Mouse (Mus musculus) hindlimb bud, embryonic 11.5 days (tissue): Measurements from ENCODE around the gene 1190005I06Rik.
A peak's percentile ranks its signal among the peaks of the same experiment; 100 is the strongest.

Source experiments
- DNase-seq: peaks from one replicate; pipeline ENCODE4 v3.0.0-alpha.2; 2012; ENCODE audit warnings: low read depth, low spot score; ENCODE audit errors: extremely low spot score

1190005I06Rik gene

DNA sequence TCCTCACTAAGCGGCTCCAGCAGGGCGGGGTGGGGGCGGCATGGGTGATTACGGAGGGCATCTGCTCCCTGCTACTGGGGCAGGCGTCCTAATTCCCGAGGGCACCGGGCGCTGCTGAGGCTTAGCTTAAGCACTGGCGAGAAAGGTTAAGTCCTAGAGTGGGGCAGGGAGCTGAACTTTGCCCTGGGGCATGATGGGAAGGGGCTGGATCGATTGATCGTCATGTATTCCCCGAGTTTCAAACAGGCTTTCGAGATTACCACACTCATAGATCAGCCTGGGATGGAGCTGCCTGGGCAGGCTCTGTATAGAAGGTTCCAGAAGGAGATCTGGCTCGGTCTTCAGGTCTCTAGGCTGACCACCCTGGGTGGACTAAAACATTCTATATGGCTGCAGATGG, 25.3 kb downstream of the 1190005I06Rik start:
- no peak for DNase-seq

DNA sequence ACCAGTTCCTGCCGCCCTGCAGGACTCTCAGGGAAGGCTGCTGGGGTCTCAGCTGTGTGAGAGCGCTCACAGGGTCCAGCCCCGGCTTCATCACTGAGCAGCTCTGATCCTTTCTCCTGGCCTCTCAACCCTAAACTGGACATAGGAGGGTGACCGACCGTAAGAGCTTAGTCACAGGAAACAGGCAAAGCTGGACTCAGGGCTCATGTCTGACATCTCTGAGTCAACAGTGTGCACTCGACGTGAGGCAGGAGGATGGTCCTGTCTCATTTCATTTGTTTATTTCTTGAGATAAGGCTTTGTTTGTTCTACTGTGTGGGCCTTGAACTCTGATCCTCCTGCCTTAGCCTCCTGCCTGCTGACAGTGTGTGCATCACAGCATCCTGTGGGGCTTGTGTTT, 27.0 kb downstream of the 1190005I06Rik start:
- DNase-seq: no peak

DNA sequence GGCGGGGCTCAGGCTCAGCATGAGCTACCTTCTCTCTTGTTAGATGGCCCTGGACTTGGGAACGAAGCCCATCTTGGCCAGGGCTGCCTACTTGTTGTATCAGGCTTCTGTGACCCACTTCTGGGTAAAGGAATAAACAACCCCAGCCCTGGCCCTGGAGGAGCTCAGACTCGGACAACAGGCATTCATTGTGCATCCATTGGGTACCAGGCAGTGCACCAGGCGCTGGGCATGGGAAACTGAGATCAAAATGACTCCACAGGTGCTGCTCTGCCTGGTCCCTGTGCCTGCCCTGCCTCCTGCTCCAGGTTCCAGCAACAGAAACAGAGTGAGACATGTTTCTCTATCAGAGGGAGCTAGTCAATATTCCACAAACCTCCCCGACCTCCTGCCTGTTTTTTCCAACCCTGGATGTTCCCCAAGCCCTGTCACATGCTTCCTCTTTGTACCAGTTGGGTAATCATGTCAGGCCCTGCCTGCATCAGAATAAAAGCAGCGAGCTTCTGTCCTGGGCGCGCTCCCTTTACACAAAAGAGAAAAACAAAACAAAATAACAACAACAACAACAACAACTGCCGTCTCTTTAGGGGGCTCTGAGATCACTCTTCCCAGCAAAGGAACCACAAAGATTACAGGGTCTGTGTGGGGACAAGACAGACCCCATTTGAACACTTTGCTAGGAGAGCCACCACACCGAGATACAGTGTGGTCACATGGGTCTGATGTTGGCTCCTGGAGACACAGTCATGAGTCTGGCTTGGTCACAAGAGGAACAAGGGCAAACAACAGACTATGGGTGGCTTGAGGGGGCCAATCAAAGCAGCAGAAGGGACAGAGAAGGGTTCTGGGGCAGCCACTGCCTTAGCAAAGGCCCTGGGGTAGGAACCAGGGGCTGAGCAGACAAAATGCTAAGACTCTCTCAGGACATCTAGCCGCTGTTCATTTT, 27.9 kb downstream of the 1190005I06Rik start:
- no peak for DNase-seq

DNA sequence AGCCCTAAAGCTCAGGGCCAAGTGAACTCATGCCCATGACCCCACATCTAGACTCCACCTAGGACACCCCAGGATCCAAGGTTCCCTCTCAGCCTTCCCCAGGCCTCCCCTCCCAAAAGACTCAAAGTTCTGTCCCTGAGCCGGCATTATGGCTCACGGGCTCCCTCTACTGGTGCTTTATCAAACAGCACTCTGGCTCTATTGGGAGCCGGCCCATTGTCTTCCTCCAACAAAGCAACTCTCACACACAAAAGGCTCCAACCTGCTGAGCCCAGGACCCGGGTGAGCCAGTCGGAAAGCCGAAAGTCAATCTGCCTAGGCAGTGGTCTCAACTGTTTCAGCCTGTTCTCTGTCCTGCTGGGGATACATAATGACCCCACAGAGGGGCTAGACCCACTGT, 29.3 kb downstream of the 1190005I06Rik start:
- peak; percentile 52 for DNase-seq

DNA sequence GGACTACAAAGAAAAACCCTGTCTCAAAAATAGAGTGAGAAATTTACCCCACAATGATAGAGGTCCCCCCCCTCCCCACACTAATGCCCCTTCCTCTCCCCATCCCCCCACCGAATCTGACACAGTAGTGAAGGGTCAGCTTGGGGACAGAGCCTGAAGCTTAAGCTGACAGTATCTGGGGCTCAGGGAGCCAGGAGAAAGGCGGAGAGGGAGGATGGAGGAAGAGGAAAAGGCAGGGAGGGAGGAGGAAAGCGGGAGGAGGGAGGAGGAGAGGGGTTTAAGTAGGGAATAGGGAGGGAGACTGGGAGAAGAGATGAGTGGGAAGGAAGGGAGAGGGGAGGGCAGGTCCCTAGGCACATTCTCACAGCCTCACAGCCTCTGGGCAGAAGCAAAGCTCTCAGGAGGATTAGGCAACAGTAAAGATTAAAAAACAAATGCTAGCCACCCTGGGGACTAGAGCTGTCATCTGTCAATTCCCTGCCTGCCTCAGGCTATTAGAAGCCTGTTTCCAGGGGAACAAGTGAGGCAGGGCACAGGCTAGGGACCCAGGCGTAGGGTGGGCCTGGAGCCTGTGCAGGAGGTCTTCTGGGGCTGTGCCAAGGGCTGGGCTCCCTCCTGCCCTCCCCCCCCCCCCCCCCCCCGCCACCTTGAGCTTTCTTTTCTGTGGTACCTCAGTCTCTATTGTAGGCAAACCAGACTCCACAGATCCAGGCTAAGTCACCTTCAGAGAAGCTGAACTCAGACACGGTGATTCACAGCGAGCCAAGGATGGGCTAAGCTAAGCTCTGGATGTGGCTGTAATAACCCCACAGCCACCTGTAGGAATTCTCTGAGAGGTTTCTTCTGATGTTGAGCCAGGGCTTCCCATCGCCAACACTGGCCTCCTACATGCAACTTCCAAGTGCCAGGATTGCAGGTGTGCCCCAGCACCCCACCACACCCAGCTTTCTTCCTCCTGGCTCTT, 30.5 kb downstream of the 1190005I06Rik start:
- no peak for DNase-seq

DNA sequence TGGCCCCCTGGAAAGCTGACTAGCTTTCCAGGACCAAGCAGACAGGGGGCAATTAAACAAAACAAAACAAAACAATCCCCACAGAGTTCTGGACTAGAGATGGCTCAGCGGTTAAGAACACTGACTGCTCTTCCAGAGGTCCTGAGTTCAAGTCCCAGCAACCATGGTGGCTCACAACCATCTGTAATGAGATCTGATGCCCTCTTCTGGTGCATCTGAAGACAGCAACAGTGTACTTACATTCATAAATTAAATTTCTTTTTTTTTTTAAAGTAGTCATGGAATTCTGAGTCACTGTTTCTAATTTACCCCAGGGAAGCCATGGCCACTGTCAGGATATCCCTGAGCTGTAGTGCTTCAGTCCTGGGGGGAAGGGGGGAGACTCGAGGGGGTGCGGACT, 32.9 kb downstream of the 1190005I06Rik start:
- no peak for DNase-seq

DNA sequence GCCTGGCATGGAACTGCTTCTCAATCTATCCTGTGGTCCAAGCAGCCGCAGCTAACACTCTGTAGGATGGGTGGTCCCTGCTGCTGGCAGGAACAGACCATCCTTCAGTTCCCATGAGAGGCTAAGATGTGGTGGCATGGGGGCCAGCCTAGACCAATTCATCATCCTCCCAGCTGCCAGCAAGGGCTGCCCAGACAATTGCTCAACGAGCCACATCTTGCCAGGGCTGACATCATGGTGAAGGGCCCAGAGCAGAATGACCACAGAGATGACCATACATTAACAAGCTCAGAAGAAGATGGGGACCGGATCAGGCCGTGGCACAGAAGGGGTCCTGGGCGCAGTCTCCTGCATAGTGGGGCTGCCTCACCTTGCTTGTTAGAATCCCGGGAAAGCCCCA, 36.6 kb downstream of the 1190005I06Rik start:
- no peak for DNase-seq

DNA sequence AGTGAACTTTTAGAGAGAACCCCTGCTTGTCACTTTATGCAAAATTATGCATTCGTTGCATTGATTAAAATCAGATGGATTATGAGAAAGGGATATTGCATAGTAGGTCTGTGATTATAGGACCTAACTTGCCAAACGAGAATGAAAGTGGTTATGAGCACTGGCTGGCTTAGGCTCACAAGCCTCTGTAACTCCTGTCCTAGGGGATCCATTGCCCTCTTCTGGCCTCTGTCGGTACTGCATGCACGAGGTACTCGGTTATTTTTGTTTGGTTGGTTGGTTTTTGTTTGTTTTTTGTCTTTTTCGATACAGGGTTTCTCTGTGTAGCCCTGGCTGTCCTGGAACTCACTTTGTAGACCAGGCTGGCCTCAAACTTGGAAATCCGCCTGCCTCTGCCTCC, 39.5 kb downstream of the 1190005I06Rik start:
- DNase-seq: peak; percentile 56

DNA sequence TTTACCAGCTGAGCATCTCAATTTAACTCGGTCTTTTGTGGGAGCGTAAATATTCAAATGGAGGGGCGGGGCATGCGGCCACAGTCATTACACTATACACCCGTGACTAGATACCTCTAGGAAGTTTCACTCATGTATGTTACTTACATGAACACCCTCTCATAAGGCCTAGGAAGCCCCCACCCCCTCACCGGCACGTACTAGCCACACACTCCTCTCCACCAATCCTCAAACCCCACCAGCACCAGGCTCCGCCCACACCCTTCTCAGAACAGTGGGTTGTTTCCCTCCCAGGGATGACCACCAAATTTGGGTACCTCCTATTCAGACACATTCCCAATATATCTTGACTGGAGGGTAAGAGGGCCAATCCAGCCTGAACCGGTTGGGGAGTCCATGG, 40.0 kb downstream of the 1190005I06Rik start:
- no peak for DNase-seq

DNA sequence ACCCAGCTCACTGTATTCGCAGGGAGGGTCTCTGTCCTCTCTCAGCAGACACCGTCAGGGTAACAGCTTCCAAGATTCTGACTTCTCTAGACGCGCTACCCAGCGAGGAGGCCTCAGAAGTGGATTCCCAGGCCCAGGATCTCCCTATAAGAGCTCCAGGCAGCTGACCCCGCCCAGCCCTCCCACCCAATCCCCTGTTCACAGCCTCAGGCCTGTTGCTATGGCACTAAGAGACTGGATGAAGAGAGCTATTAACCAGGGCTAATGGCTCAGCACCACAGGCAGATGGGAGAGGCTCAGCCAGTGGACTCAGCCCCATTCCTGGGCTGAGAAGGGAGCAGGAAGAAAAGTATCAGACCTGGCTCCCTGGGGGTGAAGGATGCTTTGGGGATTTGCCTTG, 44.8 kb downstream of the 1190005I06Rik start:
- no peak for DNase-seq

DNA sequence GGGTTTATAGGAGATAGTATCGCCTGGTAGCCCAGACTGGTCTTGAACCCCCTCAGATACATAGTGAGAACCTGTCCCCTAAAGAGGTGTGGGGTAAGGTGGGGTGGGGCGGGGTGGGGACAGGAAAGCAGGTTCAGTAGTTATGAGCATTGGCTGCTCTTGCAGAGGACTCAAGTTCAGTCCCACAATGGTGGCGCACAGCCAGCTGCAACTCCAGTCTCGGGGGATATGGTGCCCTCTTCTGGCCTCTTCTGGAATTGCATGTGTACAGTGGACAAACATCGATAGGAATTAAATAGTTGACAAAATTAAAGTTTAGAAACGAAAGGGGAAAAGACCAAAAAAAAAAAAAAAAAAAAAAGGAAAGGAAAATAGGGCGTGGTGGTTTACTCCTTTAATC, 47.9 kb downstream of the 1190005I06Rik start:
- DNase-seq: no peak

DNA sequence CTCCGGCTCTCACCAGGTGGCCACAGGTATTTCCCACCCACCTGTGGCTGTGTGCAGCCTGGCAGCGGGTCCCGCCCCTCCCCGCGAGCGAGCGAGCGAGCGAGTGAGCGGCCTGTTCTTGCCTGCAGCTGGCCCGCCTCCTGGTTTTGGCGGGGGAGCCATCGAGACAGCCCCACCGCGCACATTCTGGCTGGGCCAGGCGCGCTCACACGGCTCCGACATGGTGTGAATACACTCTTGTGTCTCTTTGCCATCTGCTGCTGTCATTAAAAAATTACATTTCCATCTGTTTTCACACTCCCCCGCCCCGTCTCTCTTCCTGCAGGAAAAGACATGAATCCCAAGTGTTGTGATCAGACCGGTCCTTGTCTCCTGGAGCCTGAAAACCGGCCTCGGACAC, 48.9 kb downstream of the 1190005I06Rik start:
- no peak for DNase-seq

DNA sequence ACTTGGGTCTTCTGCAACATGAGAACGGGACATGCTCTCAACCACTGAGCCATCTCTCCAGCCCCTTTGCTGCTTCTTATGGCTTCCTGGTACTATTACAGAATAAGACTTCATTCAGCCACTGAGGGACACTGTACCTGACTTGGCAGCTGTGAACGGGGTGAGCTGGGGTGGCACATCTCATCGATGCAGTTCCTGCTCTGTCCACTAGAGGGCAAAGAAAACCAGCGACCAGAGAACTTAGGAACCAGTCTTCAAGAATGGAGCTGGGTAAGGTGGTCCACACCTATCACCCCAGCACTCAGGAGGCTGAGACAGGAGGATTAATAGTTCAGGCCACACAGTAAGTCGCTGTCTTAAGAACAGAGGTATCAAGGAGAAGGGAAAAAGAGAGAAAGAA, 51.5 kb downstream of the 1190005I06Rik start:
- DNase-seq: peak; percentile 57

DNA sequence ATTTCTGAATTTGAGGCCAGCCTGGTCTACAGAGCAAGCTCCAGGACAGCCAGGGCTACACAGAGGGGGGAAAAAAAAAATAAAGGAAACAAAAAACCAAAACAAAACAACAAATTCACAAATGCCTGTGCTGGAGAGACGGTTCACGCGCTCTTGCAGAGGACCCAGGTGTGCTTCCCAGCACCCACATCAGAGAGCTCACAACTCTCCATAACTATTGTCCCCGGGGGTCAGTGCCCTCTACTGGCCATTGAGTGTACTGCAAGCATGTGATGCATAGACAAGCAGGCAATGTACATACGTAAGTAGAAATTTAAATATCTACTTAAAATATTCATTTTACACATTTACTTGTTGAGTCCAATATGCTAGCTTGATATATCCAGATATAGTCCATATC, 52.9 kb downstream of the 1190005I06Rik start:
- DNase-seq: no peak

DNA sequence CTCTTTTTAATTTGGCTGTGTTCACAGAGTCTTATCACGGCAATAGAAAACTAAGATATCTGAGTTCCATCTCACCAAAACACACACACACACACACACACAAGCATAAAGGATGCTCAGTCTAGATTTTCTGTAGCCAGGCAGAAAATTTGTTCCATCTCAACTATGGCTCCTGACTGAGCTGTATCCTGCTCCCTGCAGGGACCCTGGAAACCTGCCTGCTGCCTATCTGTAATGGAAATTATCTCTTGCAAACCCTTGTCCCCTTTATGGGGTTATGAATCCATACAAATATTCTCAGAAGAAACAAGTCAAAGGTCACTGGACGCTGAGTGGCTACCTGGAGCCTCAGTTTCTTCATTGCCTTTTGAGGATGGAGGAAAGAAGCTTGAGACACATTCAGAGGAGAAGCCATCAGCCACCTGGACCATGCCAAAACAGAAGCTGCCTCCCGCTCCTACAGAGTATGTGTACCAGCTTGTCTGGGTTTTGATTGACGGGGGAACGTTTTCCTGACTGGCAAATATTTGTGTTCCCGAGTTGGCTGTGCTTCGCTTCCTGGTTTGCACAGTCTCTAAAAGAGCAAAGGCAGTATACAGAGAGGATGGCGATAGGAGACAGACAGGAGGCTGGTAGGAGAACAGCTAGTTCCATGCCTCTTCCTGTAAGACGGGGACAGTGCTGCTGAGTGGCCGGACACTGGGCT, 55.7 kb downstream of the 1190005I06Rik start:
- no peak for DNase-seq

DNA sequence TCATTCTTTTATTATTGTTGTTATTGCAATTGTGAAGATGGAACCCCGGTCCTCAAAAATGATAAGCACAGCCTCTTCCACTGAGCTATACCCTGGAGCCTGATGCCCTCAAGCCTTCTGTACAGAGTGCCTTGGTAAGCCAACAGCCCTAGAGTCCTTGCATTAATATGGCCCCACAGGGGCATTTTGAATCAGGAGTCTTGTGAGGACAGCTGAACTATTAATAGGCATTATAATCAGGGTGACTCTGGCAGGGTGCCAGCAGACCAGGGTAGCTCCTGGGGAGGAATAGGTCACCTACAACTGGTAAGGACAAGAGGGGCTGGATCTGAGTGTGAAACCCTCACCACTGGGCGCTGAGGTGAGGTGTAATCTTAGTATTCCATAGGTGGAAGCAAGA, 57.5 kb downstream of the 1190005I06Rik start:
- no peak for DNase-seq

DNA sequence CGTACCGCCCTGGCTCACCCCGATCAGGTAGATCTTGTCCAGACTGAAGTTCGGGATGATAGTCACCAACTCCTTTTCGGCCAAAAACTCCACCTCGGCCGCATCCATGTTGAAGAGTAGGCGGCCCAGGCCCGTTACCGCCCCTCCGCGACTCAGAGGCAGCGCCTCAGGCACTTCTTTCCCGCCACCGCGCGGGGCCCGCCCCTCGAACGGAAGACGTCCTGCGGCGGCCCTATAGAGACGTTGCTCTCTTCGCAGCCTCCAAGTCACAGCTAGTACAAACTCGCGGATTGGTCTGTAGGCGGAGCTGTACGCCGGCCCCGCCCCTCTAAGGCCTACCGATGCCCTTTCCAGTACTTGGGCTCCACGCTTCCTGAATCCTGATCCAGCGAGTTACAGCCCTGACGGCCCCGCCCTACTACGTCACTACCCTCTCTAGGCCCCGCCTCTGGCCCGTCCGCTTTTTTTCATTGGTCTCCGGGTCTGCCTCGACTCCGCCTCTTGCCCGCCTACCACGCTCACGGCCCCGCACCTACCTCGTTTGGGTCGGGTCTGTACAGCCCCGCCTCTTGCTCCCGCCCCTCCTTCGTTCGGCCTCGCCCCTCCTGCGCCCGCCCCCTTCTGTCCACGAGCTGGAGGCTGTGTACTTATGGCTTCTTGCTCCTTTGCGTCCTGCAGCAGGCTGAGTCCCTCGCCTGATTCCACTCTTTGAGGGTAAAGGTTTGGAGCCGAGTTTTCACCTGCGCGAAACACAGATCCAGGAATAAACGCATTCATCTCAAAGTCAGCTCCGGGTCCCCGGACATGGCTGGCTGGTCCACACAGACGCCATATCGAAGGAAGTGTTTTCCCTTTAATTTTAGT, 58.3 kb downstream of the 1190005I06Rik start, which contains the start of gene Gins2:
Gene Gins2 (minus strand): TSS at position 397 of the 864 bp plus-strand sequence.
- DNase-seq: peak; percentile 97

DNA sequence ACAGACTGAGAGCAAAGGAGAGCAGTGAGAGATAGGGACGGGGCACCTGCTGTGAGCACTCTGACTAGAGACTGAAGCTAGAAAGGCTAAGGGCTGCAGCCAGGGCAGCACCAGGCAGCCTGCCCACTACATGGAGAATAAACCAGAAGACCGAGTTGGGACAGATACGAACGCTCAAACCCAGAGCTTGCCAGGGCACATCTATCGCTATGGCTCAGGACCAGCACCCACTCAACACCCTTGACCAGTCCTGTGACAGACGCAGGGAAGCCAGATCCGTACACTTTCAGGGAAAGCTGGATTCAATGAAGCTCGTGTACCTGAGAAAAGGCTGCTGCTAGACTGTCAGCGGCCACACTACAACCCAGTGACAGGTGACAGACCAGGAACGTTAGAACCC, 61.9 kb downstream of the 1190005I06Rik start:
- no peak for DNase-seq

DNA sequence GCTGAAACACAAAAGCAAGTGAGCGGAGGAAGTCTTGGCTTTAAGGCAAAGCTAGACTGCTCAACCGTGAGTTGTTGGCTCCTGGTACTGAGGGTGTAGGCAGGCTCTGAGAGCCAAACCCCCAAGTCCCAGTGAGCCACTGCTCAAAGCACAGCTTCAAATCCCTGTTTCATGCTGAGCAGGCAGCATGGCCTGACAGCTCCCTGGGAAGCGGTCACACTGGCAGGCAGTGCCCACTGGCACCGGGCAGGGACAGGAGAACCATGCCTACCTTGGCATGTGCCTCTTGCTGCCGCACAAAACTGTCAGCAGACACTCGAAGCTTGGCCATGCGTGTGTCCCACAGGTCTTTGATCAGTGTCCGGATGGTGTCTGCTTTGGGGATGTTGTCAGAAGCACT, 65.6 kb downstream of the 1190005I06Rik start:
- DNase-seq: no peak

DNA sequence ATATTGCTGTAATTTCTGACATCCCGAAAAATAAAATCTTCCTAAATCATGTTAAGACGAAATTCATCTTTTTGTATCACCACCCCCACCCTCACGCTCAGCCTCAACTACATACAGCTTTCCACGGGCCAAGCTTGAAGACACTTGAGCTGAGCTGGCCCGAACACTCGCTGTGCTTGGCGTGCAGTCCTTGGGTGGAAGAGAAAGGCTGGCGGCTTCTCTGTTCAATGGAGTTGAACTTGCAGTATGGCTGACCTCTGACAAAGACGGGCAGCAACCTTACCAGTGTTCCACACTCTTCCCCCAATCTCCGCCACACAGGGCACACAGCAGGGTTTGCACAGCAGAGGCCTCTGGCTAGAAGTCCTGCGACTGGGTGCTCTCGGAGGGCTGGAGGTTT, 66.1 kb downstream of the 1190005I06Rik start:
- no peak for DNase-seq
